Mouse (Mus musculus): ENCODE data around the gene Rere.

DNA sequence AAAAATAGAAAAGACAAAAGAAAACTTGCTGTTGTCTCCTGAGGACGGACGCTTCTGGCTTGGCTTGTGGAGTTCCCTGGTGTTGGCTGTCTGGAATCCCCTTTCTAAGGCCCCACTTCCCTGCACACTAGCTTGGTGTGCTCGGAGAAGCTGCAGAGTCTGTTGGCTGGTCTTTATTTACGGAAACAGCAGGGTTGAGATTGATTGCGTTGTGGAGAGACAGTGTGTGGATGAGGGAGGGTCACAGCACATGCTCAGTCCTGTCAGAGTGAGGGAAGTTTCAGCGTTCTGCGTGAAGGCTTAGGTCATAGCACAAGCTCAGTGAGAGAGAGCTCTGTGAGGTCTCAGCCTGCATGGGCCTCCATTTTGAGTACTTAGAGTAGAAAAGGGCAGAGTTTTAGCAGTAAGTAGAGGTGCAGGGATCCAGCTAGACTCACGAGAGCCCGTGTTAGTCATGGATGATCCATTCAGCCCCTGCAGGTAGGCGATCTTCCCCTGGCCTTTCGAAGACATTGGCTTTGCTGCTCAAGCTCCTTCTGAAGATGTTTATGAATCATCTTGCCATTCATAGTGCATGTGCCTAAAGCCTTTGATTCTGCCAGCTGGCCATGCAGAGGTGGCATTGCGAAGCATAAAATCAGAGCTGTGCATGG is 206.8 kb downstream of the Rere start:
- TF ChIP-seq CTCF (IDR thresholded peaks at IDR 0.05; ENCODE audit: control insufficient read depth, insufficient read depth, low read length) (no peak), POLR2A (IDR thresholded peaks at IDR 0.05; ENCODE audit: borderline replicate concordance, control insufficient read depth, low read depth, low read length) (no peak)

Measured in bone marrow, adult 2 months (tissue).